Mouse (Mus musculus): ENCODE data around the gene Lrrc27. TPM values are rescaled to one million over a fixed set of nuclear protein-coding genes. Genes with fewer than 3 reads are reported as not detected.

Gene Lrrc27
- total RNA-seq, 1 experiment = 8.2 TPM

DNA sequence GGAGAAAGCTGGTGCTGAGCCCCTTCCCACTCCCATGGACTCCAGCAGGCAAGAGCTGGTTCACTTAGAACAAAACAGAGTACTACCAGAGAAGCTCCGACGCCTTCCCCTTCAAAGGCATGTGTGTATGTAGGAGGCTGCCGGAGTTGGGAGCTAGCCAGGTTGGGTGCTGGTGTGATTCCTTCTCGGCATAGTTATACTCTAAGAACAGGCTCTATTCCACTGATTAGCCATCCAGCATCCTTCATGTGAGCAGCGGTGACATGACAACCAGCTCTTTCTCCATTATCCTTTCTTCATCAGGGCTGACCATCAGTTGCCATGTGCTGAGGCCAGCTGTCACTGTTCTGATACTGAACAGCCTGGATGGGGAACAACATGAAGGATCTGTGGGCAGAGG, 59.1 kb downstream of the Lrrc27 start:
- no peak overlapping the region for H3K4me3 ChIP-seq (ENCODE audit: insufficient read depth in 1 of 2, low read depth in 1 of 2, low read length in 2 of 2, poor library complexity in 1 of 2, severe bottlenecking in 1 of 2)
- H3K9ac ChIP-seq (ENCODE audit: insufficient read depth, low read depth, low read length, poor library complexity, severe bottlenecking) = no peak overlapping the region
- DNase-seq (ENCODE audit: low read depth, low spot score) = no peak
- no peaks in the 10 kb centered on the region for H3K9me3 ChIP-seq (ENCODE audit: control insufficient read depth, insufficient read depth, low read depth, low read length)
- no peak overlapping the region for H3K27ac ChIP-seq (ENCODE audit: insufficient read depth, low read depth, low read length, poor library complexity, severe bottlenecking)
- TF ChIP-seq ZC3H11A (IDR thresholded peaks at IDR 0.05; ENCODE audit: borderline replicate concordance, low read depth, low read length) (no peak), CHD2 (IDR thresholded peaks at IDR 0.05; ENCODE audit: low read depth, low read length) (no peak), HCFC1 (IDR thresholded peaks at IDR 0.05; ENCODE audit: borderline replicate concordance, insufficient read depth, low read length) (no peak), MAFK (IDR thresholded peaks at IDR 0.05; ENCODE audit: insufficient read depth, low read depth, low read length) (no peak), ZNF384 (IDR thresholded peaks at IDR 0.05; ENCODE audit: low read depth, low read length) (no peak)
- peaks cover 0 to 5% of the 10 kb centered on the region in 2 experiments; a peak in 1 of 4 replicates for H3K4me1 ChIP-seq (ENCODE audit: control insufficient read depth in 2 of 2, insufficient read depth in 2 of 2, low read length in 2 of 2, poor library complexity in 1 of 2)
- H3K36me3 ChIP-seq (ENCODE audit: control insufficient read depth, insufficient read depth, low read length, poor library complexity, severe bottlenecking) = peaks cover 3% of the 10 kb centered on the region; the same call in 1 of the 2 replicates
- in situ Hi-C loops (cut with MboI; ENCODE audit: low sequenced_read_pairs in 2 of 2, unreplicated experiment in 2 of 2) = no loop called here

- H3K4me1 ChIP-seq (ENCODE audit: control insufficient read depth in 2 of 2, insufficient read depth in 2 of 2, low read length in 2 of 2, poor library complexity in 1 of 2) = peaks cover 0 to 5% of the 10 kb centered on the region in 2 experiments; a peak in 1 of 4 replicates
- TF ChIP-seq ZNF384 (IDR thresholded peaks at IDR 0.05; ENCODE audit: low read depth, low read length) = no peak
- H3K4me3 ChIP-seq (ENCODE audit: insufficient read depth in 1 of 2, low read depth in 1 of 2, low read length in 2 of 2, poor library complexity in 1 of 2, severe bottlenecking in 1 of 2) = no peak overlapping the region
- in situ Hi-C loops (cut with MboI; ENCODE audit: low sequenced_read_pairs in 2 of 2, unreplicated experiment in 2 of 2) = no loop called here
- DNase-seq (ENCODE audit: low read depth, low spot score) = no peak
- H3K9ac ChIP-seq (ENCODE audit: insufficient read depth, low read depth, low read length, poor library complexity, severe bottlenecking) = no peak overlapping the region
- no peaks in the 10 kb centered on the region for H3K9me3 ChIP-seq (ENCODE audit: control insufficient read depth, insufficient read depth, low read depth, low read length)
- no peak overlapping the region for H3K27ac ChIP-seq (ENCODE audit: insufficient read depth, low read depth, low read length, poor library complexity, severe bottlenecking)
- peaks cover 3% of the 10 kb centered on the region; the same call in 1 of the 2 replicates for H3K36me3 ChIP-seq (ENCODE audit: control insufficient read depth, insufficient read depth, low read length, poor library complexity, severe bottlenecking)
Observed at GRCm38 (mm10) chr7:139272639-139273396, 60.0 kb downstream of the Lrrc27 start.

GRCm38 (mm10) chr7:139273397-139273719, 60.6 kb downstream of the Lrrc27 start:
- no peaks in the 10 kb centered on the region for H3K9me3 ChIP-seq (ENCODE audit: control insufficient read depth, insufficient read depth, low read depth, low read length)
- no peak for DNase-seq (ENCODE audit: low read depth, low spot score)
- no peaks in the 10 kb centered on the region for H3K36me3 ChIP-seq (ENCODE audit: control insufficient read depth, insufficient read depth, low read length, poor library complexity, severe bottlenecking)
- H3K27ac ChIP-seq (ENCODE audit: insufficient read depth, low read depth, low read length, poor library complexity, severe bottlenecking) = no peak overlapping the region
- in situ Hi-C loops (cut with MboI; ENCODE audit: low sequenced_read_pairs in 2 of 2, unreplicated experiment in 2 of 2) = no loop called here
- H3K4me1 ChIP-seq (ENCODE audit: control insufficient read depth in 2 of 2, insufficient read depth in 2 of 2, low read length in 2 of 2, poor library complexity in 1 of 2) = peaks cover 0 to 5% of the 10 kb centered on the region in 2 experiments; a peak in 1 of 4 replicates
- TF ChIP-seq HCFC1 (IDR thresholded peaks at IDR 0.05; ENCODE audit: borderline replicate concordance, insufficient read depth, low read length) (no peak), ZC3H11A (IDR thresholded peaks at IDR 0.05; ENCODE audit: borderline replicate concordance, low read depth, low read length) (no peak), MAFK (IDR thresholded peaks at IDR 0.05; ENCODE audit: insufficient read depth, low read depth, low read length) (no peak), CHD2 (IDR thresholded peaks at IDR 0.05; ENCODE audit: low read depth, low read length) (no peak), ZNF384 (IDR thresholded peaks at IDR 0.05; ENCODE audit: low read depth, low read length) (no peak)
- no peak overlapping the region for H3K4me3 ChIP-seq (ENCODE audit: insufficient read depth in 1 of 2, low read depth in 1 of 2, low read length in 2 of 2, poor library complexity in 1 of 2, severe bottlenecking in 1 of 2)
- H3K9ac ChIP-seq (ENCODE audit: insufficient read depth, low read depth, low read length, poor library complexity, severe bottlenecking) = no peak overlapping the region

DNA sequence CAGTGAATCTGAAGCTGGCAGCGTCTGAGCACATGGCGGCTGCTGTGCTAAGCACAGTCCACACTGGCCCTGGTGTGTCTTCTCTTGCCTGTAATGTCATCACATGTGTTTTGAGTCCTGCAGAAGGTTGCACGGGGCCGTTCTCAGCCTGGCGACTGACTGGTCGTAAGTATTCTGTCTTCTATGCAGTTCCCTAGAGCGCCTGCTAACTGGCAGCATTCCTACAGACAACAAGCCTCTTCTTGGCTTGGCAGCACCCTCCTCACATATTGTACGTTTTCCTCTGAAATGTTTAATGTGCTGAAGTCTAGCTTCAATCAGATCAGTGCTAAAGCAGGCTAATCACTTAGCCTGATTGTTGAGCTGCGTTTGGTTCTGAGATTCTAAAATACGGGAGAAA, 62.8 kb downstream of the Lrrc27 start:
- in situ Hi-C loops (cut with MboI; ENCODE audit: low sequenced_read_pairs in 2 of 2, unreplicated experiment in 2 of 2) = no loop called here
- TF ChIP-seq HCFC1 (IDR thresholded peaks at IDR 0.05; ENCODE audit: borderline replicate concordance, insufficient read depth, low read length) (no peak), ZC3H11A (IDR thresholded peaks at IDR 0.05; ENCODE audit: borderline replicate concordance, low read depth, low read length) (no peak), ZNF384 (IDR thresholded peaks at IDR 0.05; ENCODE audit: low read depth, low read length) (no peak), CHD2 (IDR thresholded peaks at IDR 0.05; ENCODE audit: low read depth, low read length) (no peak), MAFK (IDR thresholded peaks at IDR 0.05; ENCODE audit: insufficient read depth, low read depth, low read length) (no peak)

More for the DNA sequence above, 62.8 kb downstream of the Lrrc27 start:
- no peak overlapping the region for H3K9ac ChIP-seq (ENCODE audit: insufficient read depth, low read depth, low read length, poor library complexity, severe bottlenecking)
- H3K9me3 ChIP-seq (ENCODE audit: control insufficient read depth, insufficient read depth, low read depth, low read length) = no peaks in the 10 kb centered on the region
- no peaks in the 10 kb centered on the region for H3K36me3 ChIP-seq (ENCODE audit: control insufficient read depth, insufficient read depth, low read length, poor library complexity, severe bottlenecking)
- no peak for DNase-seq (ENCODE audit: low read depth, low spot score)
- no peak overlapping the region for H3K4me3 ChIP-seq (ENCODE audit: insufficient read depth in 1 of 2, low read depth in 1 of 2, low read length in 2 of 2, poor library complexity in 1 of 2, severe bottlenecking in 1 of 2)
- H3K27ac ChIP-seq (ENCODE audit: insufficient read depth, low read depth, low read length, poor library complexity, severe bottlenecking) = no peak overlapping the region
- H3K4me1 ChIP-seq (ENCODE audit: control insufficient read depth in 2 of 2, insufficient read depth in 2 of 2, low read length in 2 of 2, poor library complexity in 1 of 2) = peaks cover 0 to 7% of the 10 kb centered on the region in 2 experiments; a peak in 1 of 4 replicates
